Mouse (Mus musculus): ENCODE results near the gene Ess2.

- no peak; the same call in 1 of the 2 replicates for TF ChIP-seq CTCF (IDR thresholded peaks at IDR 0.05)
- TF ChIP-seq EP300 (IDR thresholded peaks at IDR 0.05), result no peak
Measured at GRCm38 (mm10) chr16:17890917-17891566, 20.1 kb downstream of the Ess2 start.
